Mouse (Mus musculus): Measurements from ENCODE around the gene Ror1.

DNA sequence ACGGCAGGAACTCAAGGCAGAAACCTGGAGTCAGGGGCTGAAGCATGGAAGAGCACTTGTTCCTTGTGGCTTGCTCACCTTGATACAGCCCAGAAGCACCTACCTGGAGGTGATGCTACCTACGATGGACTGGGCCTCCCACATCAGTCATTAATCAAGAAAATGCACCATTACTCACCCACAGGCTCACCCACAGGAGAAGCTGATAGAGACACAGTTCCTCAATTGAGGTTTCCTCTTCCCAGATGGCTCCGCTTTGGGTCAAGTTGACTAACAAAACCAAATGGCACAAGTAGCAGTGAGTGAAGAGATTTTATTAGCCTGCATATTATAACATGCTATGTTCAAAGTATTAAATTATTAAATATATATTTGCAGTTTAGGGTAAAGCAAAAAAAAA lies 392.9 kb downstream of the Ror1 start:
- TF ChIP-seq CTCF (IDR thresholded peaks at IDR 0.05; ENCODE audit: low read depth, low read length) (no peak), POLR2A (IDR thresholded peaks at IDR 0.05; ENCODE audit: insufficient read depth, low read length) (no peak)
